Mouse (Mus musculus): Measurements from ENCODE around the gene Arhgap21.
"Not testable (repeated sequence)": the region's sequence is repeated elsewhere in the genome, so short reads cannot be mapped to it uniquely, and the experiment has no call there.

Arhgap21 gene

DNA sequence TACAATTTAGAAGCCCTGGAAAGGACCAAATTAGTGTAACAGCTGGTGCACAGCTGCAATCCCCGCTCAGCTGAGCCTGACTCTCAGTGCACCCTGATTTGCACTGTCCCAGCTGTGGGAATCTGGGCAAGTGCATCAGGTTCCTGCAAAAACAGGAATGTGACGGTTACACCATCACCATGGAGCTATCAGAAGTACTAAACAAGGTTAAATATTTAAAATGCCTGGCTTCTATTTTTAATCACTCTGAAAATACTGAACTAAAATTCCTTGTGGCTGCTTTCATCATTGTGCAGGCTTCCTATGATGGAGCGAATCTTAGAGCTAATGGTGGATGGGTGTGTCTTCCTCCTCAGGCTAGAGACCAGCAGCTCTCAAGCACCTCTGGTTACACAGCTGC, 29.3 kb downstream of the Arhgap21 start:
- DNase-seq (ENCODE audit: low read depth), result no peak

DNA sequence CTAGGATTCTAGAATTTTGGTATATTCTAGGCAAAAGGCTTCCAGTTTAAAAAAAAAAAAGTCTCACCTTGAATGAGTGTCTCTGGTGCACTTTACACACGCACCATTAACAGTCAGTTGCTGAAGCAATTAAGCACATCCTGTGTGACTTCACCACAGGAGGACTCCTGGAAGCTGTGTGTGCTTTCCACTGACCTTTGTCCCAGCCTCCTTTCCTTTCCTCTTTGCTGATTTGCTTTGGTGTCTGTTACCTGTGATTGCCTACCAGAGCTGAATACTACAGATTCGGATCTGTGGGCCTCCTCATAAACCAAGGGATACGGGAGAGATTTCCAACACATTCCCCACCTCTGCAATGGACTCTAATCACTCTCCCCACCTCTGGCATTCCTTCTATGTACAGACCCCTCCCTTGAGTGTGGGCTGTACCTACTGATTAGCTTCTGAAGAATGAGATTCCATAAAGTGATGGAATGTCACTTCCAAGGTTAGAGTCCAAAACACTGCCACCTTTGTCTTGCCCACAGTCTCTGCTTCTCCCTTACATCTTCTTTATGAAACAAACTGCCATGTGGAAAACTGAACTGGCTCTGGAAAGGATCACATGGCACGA, 32.0 kb downstream of the Arhgap21 start:
- no peak for DNase-seq (ENCODE audit: low read depth)

DNA sequence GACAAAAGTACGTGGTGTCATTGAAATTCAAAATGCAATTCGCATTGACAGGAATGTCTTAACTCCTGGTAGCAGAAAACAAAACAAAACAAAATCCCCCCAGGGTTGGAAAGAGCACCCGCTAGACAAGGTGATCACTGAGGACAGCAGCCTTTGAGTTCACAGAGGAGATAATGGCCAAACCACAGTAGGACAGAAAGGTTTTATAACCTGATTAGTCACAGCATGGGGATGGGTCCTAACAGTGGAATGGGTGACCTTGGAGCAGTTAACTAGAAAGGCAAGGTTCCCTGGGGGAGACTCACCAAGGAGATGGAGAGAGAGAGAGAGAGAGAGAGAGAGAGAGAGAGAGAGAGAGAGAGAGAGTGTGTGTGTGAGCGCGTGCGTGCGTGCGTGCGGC, 34.3 kb downstream of the Arhgap21 start:
- DNase-seq (ENCODE audit: low read depth), result no peak

GRCm38 (mm10) chr2:20932748-20933313, 35.9 kb downstream of the Arhgap21 start:
- no peak for DNase-seq (ENCODE audit: low read depth)

- not testable (repeated sequence) for DNase-seq (ENCODE audit: low read depth)
Measured at GRCm38 (mm10) chr2:20931761-20932160, 36.9 kb downstream of the Arhgap21 start.

DNA sequence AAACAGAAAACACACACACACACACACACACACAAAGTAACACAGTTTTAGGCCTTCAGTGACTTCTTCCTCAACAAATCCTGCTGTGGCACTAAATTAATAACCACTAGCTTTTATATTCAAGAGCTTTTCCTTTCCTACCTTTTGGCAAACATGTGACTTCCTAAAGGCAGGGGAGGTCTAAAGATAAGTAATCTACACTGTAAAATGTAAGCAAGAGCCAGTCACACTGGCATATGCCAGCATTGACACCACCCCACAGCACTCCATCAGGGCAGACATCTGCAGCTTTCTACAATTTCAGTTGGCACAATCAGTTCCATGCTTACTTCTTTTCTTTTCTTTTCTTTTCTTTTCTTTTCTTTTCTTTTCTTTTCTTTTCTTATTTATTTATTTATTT, 40.2 kb downstream of the Arhgap21 start:
- no peak for DNase-seq (ENCODE audit: low read depth)

GRCm38 (mm10) chr2:20924938-20925337, 43.7 kb downstream of the Arhgap21 start:
- no peak for DNase-seq (ENCODE audit: low read depth)

DNA sequence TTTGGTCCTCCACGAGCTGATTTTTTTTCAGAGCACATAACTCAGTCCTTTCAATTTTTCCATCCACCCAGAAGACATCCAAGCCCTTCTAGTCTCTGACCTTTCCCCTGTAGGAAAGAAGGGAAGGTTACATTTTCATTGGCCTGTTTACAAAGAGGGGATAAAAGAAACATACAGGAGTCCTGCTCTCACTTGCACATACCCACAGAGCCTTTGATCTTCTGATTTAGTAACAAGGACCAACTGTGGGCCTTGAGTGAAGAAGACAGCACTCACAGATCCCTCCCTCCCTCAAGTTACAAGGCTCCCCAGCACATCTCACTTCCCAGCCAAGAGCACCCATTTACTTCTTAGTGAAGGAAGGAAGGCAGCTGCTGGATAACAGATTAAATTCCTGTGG, 46.3 kb downstream of the Arhgap21 start:
- no peak for DNase-seq (ENCODE audit: low read depth)

- no peak for DNase-seq (ENCODE audit: low read depth)
Measured at GRCm38 (mm10) chr2:20921558-20921957, 47.1 kb downstream of the Arhgap21 start.

GRCm38 (mm10) chr2:20921021-20921420, 47.7 kb downstream of the Arhgap21 start:
- no peak for DNase-seq (ENCODE audit: low read depth)

DNA sequence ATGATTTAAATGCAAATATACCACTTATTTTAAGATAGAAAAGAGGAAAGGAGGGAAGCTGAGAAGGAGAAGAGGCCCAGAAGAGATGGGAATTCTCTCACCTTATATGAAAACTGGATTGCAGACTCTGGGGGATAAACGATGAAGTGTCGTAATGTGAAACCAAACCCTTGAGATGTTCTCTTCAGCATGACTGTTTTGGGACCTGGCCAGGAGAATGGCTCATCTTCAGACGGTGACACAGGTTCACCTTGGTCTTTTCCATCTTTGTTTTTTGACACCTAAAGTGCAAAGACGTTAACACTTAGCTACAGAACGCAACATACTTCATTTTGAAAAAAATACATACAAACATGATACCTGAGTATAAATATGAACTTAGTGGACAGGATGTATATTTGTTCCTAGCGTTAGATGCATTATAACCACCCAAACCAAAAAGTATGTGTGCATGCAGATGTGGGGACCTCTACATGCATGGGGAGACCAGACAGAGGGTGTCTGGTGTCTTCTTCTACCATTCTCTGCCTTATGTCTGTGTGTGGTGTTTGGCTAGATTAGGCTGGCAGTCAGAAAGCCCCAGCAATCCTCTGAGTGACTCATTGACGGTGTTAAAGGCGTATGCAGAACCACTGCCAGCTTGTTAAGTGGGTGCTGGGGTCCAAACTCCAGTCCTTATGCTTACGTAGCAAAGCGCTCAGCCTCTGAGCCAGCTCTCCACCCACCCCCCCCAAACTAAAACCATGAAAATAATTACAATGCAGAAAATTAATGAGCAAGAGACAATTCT, 54.0 kb downstream of the Arhgap21 start:
- peak; percentile 29 for DNase-seq (ENCODE audit: low read depth)

DNA sequence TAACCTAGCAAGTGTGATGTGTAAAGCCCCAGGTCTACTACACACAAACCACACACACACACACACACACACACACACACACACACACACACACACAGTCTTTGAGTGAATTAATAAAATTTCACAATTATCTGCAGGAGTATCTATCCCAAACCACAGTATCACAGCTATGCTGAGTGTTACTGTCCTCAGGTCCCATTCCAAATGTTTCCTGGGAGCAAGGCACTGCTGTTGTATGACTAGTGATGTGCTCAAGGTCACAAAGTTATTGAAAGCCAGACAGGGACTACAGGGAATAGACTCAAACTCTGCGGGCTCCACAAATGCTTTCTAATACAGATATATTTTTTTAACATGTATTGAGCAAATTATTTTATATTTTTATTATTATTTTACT, 55.7 kb downstream of the Arhgap21 start:
- DNase-seq (ENCODE audit: low read depth), result no peak

GRCm38 (mm10) chr2:20912348-20913018, 56.2 kb downstream of the Arhgap21 start:
- DNase-seq (ENCODE audit: low read depth), result peak; percentile 51

GRCm38 (mm10) chr2:20910446-20910845, 58.2 kb downstream of the Arhgap21 start:
- DNase-seq (ENCODE audit: low read depth), result no peak

GRCm38 (mm10) chr2:20909404-20909803, 59.3 kb downstream of the Arhgap21 start:
- DNase-seq (ENCODE audit: low read depth), result no peak

DNA sequence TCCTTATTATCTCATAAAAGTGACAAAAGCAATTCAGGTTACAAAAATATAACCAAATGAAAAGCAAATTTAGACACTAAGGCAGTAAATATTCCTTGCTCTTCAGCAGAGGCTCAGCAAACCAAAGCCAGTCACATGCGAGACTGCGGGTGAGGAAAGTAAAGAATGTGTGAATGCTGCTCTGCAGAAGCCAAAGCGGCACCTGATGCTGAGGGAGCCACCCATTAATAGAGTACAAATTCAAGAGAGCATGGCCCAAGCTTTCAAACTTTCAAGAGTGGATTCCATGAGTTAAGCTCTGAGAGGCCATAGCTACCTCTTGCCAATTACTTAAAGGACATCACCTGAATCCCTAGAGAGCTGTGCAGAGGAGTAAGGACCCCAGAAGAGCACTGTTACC, 61.4 kb downstream of the Arhgap21 start:
- DNase-seq (ENCODE audit: low read depth), result no peak

GRCm38 (mm10) chr2:20905411-20905810, 63.3 kb downstream of the Arhgap21 start:
- no peak for DNase-seq (ENCODE audit: low read depth)

DNA sequence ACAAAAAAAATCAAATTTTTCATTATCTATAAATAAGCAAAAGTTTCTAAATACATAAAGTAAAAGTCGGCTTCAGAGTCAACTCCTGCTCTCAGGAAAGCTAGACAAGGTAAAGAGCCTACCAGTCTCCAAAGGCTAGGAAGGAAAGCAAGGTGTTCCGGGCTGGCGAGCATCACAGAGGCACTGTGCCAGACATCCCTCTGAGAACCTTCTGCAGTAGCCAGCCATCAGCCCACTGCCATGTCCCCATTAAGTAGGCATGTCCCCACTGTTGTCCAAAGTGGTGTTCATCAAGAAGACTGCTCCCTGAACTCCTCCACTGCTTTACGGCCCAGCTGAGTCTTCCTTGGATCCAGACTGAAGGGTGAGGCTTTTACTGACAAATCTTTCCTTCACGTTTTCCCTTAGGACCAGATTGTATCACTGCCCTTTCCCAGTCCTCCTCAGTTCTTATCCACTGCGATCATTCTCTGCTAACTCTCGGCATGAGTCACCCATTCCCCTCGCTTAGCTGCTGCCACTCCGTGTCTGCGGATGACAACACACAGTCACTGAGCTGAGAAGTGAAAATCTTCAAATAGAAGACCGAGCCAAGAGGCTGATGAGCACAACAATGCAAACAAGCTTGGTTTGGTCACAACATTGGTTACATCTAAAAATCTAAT, 65.6 kb downstream of the Arhgap21 start:
- DNase-seq (ENCODE audit: low read depth), result no peak

DNA sequence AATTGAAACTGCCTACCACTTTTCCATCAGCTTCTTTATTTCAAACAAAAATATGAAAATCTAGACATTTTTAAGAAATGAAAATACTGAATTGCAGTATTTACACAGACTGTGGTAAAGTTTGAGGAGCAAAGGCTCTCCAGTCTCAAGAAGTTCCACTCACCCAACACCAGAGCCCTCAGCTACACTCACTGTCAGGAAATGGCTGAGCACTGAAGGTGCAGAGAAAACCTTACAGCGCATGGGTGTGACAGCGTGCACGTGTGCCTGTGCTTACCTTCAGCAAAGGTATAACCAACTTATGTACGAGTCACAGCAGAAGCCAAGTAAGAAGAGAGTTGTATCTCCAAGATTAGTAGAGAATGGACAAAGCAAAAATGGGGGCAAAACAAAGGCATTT, 66.8 kb downstream of the Arhgap21 start:
- DNase-seq (ENCODE audit: low read depth), result no peak

GRCm38 (mm10) chr2:20899301-20899700, 69.4 kb downstream of the Arhgap21 start:
- no peak for DNase-seq (ENCODE audit: low read depth)

DNA sequence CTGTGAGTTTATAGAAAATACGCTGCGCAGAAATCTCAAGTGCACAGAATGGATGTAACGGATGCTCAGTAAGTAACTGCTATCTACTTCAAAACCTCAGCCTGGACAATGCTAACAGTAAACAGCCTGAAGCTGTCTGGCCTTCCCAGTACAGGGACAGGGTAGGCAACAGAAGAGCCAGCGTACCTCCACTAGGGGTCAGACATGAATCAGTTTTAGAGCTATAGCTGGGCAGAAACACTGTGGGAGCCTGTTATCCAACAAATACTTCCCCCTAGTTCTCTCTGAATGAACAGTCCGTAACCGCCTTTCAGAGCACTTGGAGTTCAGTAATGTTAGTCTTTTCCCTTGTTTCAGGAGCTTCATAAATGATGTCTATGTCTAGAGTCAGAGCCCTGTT, 70.0 kb downstream of the Arhgap21 start:
- peak; percentile 87 for DNase-seq (ENCODE audit: low read depth)

DNA sequence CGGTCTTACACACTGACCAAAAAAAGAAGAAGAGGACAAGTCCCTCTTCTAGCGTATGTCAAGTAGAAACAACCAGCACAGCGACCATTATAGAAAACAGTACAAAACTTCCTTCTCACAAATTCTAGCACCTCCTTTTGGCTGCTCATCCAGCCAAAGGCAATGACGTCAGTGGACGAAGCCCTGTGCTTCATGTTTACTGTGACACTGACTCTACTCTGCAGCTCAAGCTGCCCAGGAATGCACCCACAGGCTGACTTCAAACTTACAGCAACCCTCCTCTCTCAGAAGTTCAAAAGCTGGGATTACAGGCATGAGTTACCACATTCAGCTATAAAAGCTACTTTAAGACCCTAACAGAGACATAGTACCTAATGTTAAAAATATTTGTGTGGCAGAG, 72.2 kb downstream of the Arhgap21 start:
- DNase-seq (ENCODE audit: low read depth), result no peak

Data from NIH3T3 (cell line).